Mouse (Mus musculus) embryonic facial prominence, embryonic 15.5 days (tissue): ENCODE data around the gene Slc43a1. TPM values are rescaled to one million over a fixed set of nuclear protein-coding genes. Genes with fewer than 3 reads are reported as not detected.

Experiments used
- ATAC-seq: fragments of 200-750 bp; cut with Nextera tagmentation; 2 replicates; pipeline ENCODE4 v1.8.0; 2017; ENCODE audit warnings: low read depth, moderate TSS enrichment; ENCODE audit not compliant: insufficient number of reproducible peaks, low FRiP score, low TSS enrichment
- H3K27ac ChIP-seq: fragments of 300-500 bp; sonication (generic); replicated peaks from 2 replicates; pipeline ENCODE4 v1.5.1; 2015; ENCODE audit warnings: mild to moderate bottlenecking, inconsistent platforms
- H3K27me3 ChIP-seq: fragments of 300-500 bp; sonication (generic); 2 replicates; pipeline ENCODE4 v1.6.1; 2015; ENCODE audit warnings: inconsistent platforms
- H3K36me3 ChIP-seq: fragments of 300-500 bp; sonication (generic); 2 replicates; pipeline ENCODE4 v1.6.1; 2015; ENCODE audit warnings: mild to moderate bottlenecking, inconsistent platforms
- H3K4me1 ChIP-seq: fragments of 300-500 bp; sonication (generic); 2 replicates; pipeline ENCODE4 v1.6.1; 2015; ENCODE audit warnings: inconsistent platforms
- H3K4me2 ChIP-seq: fragments of 300-500 bp; sonication (generic); replicated peaks from 2 replicates; pipeline ENCODE4 v1.6.1; 2015; ENCODE audit warnings: mild to moderate bottlenecking, inconsistent platforms
- H3K4me3 ChIP-seq: fragments of 300-500 bp; sonication (generic); replicated peaks from 2 replicates; pipeline ENCODE4 v1.5.1; 2015; ENCODE audit warnings: mild to moderate bottlenecking, inconsistent platforms
- H3K9ac ChIP-seq: fragments of 300-500 bp; sonication (generic); 2 replicates; pipeline ENCODE4 v1.6.1; 2015; ENCODE audit warnings: inconsistent platforms
- H3K9me3 ChIP-seq: fragments of 300-500 bp; sonication (generic); replicated peaks from 2 replicates; pipeline ENCODE4 v1.6.1; 2016; ENCODE audit warnings: inconsistent platforms
- WGBS: fragments of 180-500 bp; shearing (Covaris S2); methylation state at CpG from one replicate; pipeline ENCODE4 v1.1.7; 2015; 5-methylcytosine and 5-hydroxymethylcytosine counted together
- polyA plus RNA-seq: library from polyadenylated mRNA; unstranded; fragments of >200 nt; fragmentation: Nextera tagmentation; extraction: Ambion mirVana; gene quantifications from 2 replicates; pipeline ENCODE4 v1.2.1, GENCODE M21; 2015

Gene Slc43a1
- polyA plus RNA-seq, 1 experiment from 2014 or later, result 15.8 TPM

DNA sequence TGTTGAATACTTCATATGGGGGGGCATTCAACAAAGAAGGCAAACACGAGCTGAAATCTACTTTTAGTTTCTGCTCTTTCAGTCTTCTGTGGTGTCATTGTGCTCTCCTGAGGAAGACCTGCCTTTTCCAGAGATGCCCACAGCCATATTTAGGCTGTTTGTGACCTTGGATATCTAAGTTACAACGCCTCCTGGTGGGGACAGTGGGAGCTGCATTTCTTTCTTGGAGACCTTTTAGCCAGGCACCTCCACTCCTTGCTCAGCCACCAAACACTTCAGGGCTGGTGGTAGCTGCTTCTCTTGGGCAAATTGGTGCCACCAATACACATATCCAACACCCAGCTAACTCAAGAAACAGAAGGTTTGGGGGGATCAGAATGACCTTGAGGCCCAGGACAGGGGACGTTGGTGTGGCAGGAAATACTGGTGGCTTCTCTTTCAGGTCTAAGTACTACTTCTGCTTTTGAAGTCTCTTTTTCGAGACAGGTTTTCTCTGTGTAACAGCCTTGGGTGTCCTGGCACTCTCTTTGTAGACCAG, 32.0 kb downstream of the Slc43a1 start:
- H3K27me3 ChIP-seq, result peaks cover 99% of the 10 kb centered on the region
- no peak overlapping the region for H3K4me3 ChIP-seq
- H3K9me3 ChIP-seq, result no peaks in the 10 kb centered on the region
- H3K4me1 ChIP-seq, result peaks cover 22% of the 10 kb centered on the region
- no peak overlapping the region for H3K4me2 ChIP-seq
- ATAC-seq, result no peak
- no peaks in the 10 kb centered on the region for H3K36me3 ChIP-seq
- WGBS, result 69% methylated on average over 4 of the region's 4 CpGs
- H3K27ac ChIP-seq, result no peak overlapping the region
- H3K9ac ChIP-seq, result no peak overlapping the region

DNA sequence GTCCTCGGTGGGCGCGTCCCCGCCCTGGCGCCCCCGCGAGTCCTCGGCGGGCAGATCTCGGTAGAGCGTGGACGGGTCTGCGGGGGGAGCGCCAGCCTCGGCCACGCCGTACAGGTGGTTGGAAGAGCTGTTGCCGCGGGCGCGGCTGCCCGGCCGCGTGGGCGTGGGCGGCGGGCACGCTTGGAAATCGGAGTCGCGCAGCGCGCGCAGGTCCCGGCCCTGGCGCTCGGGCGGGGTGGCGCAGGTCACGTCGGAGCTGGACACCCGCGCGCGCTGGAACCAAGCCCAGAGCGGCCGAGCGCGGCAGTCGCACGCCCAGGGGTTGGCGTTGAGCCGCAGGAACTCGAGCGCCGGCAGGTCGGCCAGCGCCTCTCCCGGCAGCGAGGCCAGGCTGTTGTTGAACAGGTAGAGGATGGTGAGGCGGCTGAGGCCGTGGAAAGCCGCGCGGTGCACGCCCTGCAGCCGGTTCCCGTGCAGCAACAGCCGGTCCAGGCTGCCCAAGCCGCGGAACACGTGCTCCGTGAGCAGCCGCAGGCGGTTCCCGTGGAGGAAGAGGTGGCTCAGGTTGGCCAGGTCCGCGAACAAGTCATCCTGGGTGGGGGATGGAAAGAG, 33.6 kb downstream of the Slc43a1 start:
- Histone ChIP-seq H3K36me3 (no peaks in the 10 kb centered on the region), H3K9me3 (no peaks in the 10 kb centered on the region), H3K4me3 (peak overlapping the region; percentile 50), H3K4me2 (peak overlapping the region; percentile 96), H3K4me1 (peaks cover 11% of the 10 kb centered on the region), H3K27ac (no peak overlapping the region), H3K27me3 (peaks cover 86% of the 10 kb centered on the region), H3K9ac (0 out of 2 replicates have a peak overlapping the region, but pooled peaks have one; percentile 15)
- under 1% methylated on average over 78 of the region's 78 CpGs for WGBS
- peak; percentile 27; the same call in 1 of the 2 replicates for ATAC-seq

GRCm38 (mm10) chr2:84875842-84876241, 37.2 kb downstream of the Slc43a1 start:
- Histone ChIP-seq H3K9me3 (no peaks in the 10 kb centered on the region), H3K36me3 (no peaks in the 10 kb centered on the region), H3K9ac (no peak overlapping the region), H3K27me3 (peaks cover 56% of the 10 kb centered on the region), H3K27ac (no peak overlapping the region), H3K4me2 (no peak overlapping the region), H3K4me1 (peaks cover 11% of the 10 kb centered on the region), H3K4me3 (no peak overlapping the region)
- 44% methylated on average over 6 of the region's 6 CpGs for WGBS
- no peak for ATAC-seq

DNA sequence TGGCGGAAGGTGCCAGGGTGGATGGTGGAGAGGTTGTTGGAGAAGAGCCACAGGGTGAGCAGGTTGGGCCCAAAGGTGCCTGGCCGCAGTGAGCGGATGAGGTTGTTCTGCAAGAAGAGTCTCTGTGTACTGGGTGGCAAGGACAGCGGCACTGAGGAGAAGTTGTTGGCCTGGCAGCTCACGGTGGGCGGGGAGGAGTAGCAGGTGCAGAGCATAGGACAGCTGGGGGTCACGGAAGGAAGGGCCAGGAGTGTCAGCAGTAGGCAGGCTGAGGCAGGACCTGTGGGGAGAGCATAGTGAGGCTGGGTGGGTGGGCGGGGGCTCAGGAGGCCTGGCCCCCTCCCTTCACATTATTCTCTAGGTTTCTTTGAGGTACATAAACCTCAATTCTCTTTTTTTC, 41.9 kb downstream of the Slc43a1 start:
- H3K36me3 ChIP-seq, result no peaks in the 10 kb centered on the region
- ATAC-seq, result no peak
- WGBS, result 84% methylated on average over 8 of the region's 8 CpGs
- no peaks in the 10 kb centered on the region for H3K9me3 ChIP-seq
- no peak overlapping the region for H3K27ac ChIP-seq
- peaks cover 13% of the 10 kb centered on the region; the same call in 1 of the 2 replicates for H3K4me1 ChIP-seq
- no peak overlapping the region for H3K9ac ChIP-seq
- no peak overlapping the region for H3K4me2 ChIP-seq
- peaks cover 50% of the 10 kb centered on the region for H3K27me3 ChIP-seq
- H3K4me3 ChIP-seq, result no peak overlapping the region

DNA sequence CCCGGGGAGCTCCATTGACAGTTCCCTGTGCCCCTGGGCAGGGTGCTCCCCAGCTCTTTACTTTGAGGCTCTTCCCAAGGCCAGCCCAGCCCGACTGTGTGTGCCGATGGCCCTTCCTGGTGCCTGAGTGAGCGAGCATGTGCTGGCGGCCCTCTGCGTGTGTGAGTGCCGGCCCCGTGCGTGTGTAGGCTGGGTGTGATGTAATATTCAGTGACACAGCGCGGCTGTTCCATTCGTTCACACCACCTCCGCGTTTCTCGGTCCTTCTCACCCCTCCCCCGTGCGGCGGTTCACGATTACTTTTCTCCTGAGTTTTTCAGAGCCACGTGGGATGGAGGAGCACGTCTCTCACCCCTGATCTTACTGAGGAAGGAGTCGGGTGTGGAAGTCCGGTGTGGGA, 44.0 kb downstream of the Slc43a1 start:
- Histone ChIP-seq H3K4me2 (0 out of 2 replicates have a peak overlapping the region, but pooled peaks have one; percentile 24), H3K4me1 (peaks cover 29% of the 10 kb centered on the region), H3K9me3 (no peaks in the 10 kb centered on the region), H3K4me3 (no peak overlapping the region), H3K27ac (no peak overlapping the region), H3K36me3 (no peaks in the 10 kb centered on the region), H3K9ac (no peak overlapping the region), H3K27me3 (peaks cover 66% of the 10 kb centered on the region)
- WGBS, result 6% methylated on average over 23 of the region's 23 CpGs
- no peak for ATAC-seq

- Histone ChIP-seq H3K9ac (no peak overlapping the region), H3K9me3 (no peaks in the 10 kb centered on the region), H3K4me3 (no peak overlapping the region), H3K4me1 (peaks cover 34% of the 10 kb centered on the region), H3K27me3 (peaks cover 71% of the 10 kb centered on the region), H3K27ac (no peak overlapping the region), H3K4me2 (0 out of 2 replicates have a peak overlapping the region, but pooled peaks have one; percentile 9), H3K36me3 (no peaks in the 10 kb centered on the region)
- WGBS, result 5% methylated on average over 6 of the region's 6 CpGs
- no peak for ATAC-seq
These were observed 44.4 kb downstream of the Slc43a1 start for GRCm38 (mm10) chr2:84883084-84883483.

DNA sequence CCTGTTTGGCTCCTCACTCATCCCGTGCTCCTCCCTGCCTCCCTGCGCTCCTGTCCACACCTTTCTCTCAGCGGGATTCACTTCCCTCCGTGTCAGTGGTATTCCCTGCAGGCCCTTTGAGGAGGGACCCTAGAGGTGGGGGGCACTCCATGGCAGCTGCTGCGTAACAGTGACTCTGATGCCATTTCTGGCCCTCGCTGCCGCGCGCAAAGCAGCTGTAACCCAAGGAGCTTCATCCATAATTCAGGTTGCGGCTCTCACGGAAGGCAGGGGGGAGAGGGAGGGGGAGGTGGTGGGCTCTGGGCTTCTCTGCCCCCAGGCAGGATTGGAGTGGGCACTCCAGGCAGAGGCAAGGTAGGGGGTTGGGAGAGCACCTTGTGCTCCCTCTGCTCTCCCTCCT, 44.9 kb downstream of the Slc43a1 start:
- Histone ChIP-seq H3K27me3 (peaks cover 73% of the 10 kb centered on the region), H3K9me3 (no peaks in the 10 kb centered on the region), H3K4me3 (no peak overlapping the region), H3K27ac (no peak overlapping the region), H3K9ac (no peak overlapping the region), H3K4me2 (0 out of 2 replicates have a peak overlapping the region, but pooled peaks have one; percentile 9), H3K36me3 (no peaks in the 10 kb centered on the region), H3K4me1 (peaks cover 35% of the 10 kb centered on the region)
- no peak for ATAC-seq
- 3% methylated on average over 11 of the region's 11 CpGs for WGBS

GRCm38 (mm10) chr2:84883942-84884341, 45.3 kb downstream of the Slc43a1 start:
- Histone ChIP-seq H3K27ac (no peak overlapping the region), H3K9me3 (no peaks in the 10 kb centered on the region), H3K4me1 (peaks cover 38% of the 10 kb centered on the region), H3K9ac (no peak overlapping the region), H3K4me3 (no peak overlapping the region), H3K4me2 (no peak overlapping the region), H3K27me3 (peaks cover 78% of the 10 kb centered on the region), H3K36me3 (no peaks in the 10 kb centered on the region)
- ATAC-seq, result no peak
- WGBS, result 62% methylated on average over 4 of the region's 4 CpGs

DNA sequence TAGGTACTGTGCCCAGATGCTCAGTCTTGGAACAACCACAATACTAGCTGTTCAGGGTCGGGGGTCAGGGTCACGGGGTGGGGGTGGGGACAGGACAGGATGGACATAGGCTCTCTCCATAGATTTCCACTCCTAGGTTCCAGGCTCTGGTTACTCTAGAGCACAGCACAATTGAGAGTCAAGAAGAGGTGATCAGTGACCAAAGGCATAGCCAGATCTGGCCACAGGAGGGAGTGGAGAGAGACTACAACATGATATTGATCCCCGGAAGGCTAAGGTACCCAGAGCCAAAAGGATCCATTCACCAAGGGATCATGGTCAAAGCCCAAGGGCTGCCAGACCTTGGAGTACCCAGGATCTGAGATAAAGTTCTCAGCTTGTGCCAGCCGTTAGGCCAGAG, 46.0 kb downstream of the Slc43a1 start:
- 48% methylated on average over 4 of the region's 4 CpGs for WGBS
- no peaks in the 10 kb centered on the region for H3K9me3 ChIP-seq
- H3K36me3 ChIP-seq, result no peaks in the 10 kb centered on the region
- H3K4me3 ChIP-seq, result no peak overlapping the region
- no peak overlapping the region for H3K9ac ChIP-seq
- no peak overlapping the region for H3K4me2 ChIP-seq
- H3K4me1 ChIP-seq, result peaks cover 45% of the 10 kb centered on the region
- H3K27me3 ChIP-seq, result peaks cover 84% of the 10 kb centered on the region
- no peak overlapping the region for H3K27ac ChIP-seq
- ATAC-seq, result no peak

DNA sequence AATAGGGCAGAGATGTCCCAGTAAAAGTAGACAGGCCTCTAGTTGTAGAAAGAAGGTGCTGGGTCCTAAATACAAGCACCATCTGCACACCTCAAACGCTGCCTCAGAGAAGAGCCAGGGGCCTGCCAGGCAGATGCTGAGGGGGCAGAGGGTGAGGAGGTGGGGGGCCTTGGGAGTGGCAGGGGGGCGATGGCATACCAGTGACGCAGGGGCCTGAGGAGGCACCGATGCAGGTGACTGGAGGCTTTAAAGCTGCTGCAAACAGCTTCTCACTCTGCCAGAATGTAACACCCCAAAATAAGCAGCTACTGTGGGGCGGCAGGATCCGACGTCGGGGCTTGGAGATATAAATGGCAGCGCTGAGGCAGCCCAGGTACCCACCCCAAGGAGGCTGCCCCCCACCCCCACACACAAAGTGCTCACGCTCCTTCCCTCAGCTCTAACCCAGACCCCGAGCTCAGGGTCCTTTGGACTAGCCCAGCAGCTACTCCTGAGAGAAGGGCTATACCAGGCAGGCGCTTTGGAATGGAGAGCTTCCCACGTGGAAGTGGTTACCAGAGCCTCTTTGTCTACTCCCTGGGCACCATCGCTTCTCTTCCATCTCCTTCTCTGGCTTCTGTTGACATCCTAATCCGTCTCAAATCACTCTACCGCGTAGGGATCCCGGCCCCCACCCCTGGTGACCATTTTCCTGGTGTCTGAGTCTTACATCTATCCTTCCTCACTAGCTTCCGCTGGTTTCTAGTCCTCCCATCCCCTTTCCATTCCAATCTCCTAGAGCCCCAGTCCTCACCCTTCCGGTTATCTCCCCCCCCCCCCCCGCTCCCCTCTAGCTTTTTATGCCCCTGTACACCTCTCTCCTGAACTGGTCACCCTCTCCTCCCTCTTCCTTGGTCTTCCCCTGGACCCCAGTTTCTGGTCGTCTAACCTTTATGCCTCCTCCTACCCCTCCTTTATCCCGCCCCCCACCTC, 46.7 kb downstream of the Slc43a1 start:
- Histone ChIP-seq H3K27me3 (peaks cover 85% of the 10 kb centered on the region), H3K4me3 (peak overlapping the region; percentile 60; the same call in 1 of the 2 replicates), H3K4me2 (peak overlapping the region; percentile 80), H3K9ac (no peak overlapping the region), H3K27ac (no peak overlapping the region), H3K9me3 (no peaks in the 10 kb centered on the region), H3K4me1 (peaks cover 48% of the 10 kb centered on the region), H3K36me3 (no peaks in the 10 kb centered on the region)
- no peak for ATAC-seq
- 13% methylated on average over 21 of the region's 23 CpGs for WGBS

GRCm38 (mm10) chr2:84886234-84886731, 47.6 kb downstream of the Slc43a1 start, which contains the start of gene Rtn4rl2:
Gene Rtn4rl2, minus strand, starts transcription at chr2:84886710.
- H3K4me2 ChIP-seq, result peak within 1 kb of the TSS; percentile 80
- H3K4me1 ChIP-seq, result peaks cover 48% of the 10 kb centered on the region
- H3K9me3 ChIP-seq, result no peaks in the 10 kb centered on the region
- no peak for ATAC-seq
- peak within 1 kb of the TSS; percentile 60 for H3K4me3 ChIP-seq
- H3K36me3 ChIP-seq, result no peaks in the 10 kb centered on the region
- WGBS, result under 1% methylated on average over 35 of the region's 35 CpGs
- H3K9ac ChIP-seq, result no peak within 1 kb of the TSS
- H3K27ac ChIP-seq, result no peak within 1 kb of the TSS
- H3K27me3 ChIP-seq, result peaks cover 88% of the 10 kb centered on the region
